Mouse (Mus musculus) right cerebral cortex, adult 18-20 months (tissue): ENCODE results near the gene Mrpl54.

Experiments used
- DNase-seq: peaks from one replicate; pipeline ENCODE4 v3.0.0; 2022; ENCODE audit warnings: mixed read lengths

Gene Mrpl54

GRCm38 (mm10) chr10:81293334-81294030, 26.7 kb upstream of the Mrpl54 start:
- DNase-seq = no peak

DNA sequence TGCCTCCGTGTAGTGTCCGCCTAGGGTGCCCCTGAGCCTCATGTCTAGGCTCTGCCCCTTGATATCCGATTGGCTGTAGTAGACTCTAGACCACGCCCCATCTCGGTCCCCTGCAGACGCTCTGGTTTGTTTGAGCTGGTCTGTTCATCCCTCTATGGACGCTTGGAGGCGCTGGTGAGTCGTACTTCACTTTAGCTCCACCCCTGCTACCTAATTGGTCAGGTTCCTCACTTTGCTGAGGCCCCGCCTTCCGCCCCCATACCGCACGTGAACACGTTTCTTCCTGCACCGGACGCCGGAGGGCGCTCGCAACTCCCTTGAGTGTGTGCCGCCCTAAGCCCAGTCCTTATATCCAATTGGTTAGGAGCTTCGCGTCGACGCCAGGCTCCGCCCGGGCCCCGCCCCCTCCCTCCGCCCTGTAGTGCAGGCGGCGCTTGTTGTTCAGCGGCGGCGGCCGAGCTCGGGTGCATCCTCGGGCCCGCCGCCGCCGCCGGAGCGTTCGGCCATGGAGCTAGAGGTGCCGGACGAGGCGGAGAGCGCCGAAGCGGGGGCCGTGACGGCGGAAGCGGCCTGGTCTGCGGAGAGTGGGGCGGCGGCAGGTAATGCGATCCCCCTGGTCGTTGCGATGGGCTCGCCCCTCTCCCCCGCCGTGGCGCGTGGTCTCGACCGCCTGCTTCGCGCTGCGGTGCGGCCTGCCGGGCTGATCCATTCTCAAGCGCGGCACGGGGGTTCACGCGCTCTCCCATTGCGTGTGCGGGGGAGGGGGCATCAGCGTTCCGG, 26.0 kb upstream of the Mrpl54 start, which contains the start of gene Pip5k1c:
Pip5k1c (plus strand) TSS at position 410 of the 780 bp plus-strand sequence.
- peak; percentile 100 for DNase-seq

GRCm38 (mm10) chr10:81291511-81292104, 24.9 kb upstream of the Mrpl54 start, which contains the start of gene Tjp3:
Tjp3 (minus strand) TSS chr10:81291581.
- DNase-seq = no peak

GRCm38 (mm10) chr10:81290698-81291460, 24.1 kb upstream of the Mrpl54 start:
- no peak for DNase-seq

DNA sequence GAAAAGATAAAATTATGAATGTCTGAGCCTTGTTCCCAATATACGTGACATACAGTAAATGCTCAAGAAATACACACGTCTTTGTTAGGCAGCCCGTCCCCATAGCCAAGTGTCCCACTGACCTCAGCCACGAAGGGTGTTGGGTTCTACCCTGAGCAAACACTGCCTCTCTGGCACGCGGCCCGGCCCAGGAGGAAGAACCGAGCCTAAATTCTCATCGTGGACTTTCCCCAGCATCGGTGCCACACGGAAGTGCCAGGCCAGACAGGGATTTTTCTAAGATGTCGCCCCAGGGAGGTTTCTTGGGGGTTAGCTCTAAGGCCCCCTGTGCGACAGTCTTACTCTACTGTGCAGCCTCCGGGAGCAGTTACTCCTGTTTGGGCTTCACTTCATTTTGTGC, 23.1 kb upstream of the Mrpl54 start:
- no peak for DNase-seq

DNA sequence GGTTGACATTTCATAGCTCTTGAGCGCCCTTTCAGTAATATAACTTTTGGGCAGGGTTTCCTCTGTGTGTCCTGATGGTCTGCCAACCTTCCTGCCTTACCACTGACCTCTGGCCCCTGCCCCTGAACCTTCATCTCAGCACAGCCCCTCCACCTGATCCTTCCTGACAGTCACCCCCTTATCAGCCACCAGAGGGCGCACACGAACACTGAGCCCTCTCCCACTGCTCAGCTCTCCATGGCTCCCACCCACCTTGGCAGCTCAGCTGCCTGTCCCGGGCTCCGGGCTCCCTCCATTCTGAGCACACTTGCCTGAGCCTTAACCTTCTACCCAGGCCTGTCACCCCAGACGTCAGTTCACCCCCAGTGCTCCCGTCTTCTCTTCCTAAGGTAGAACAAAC, 22.5 kb upstream of the Mrpl54 start:
- peak; percentile 57 for DNase-seq

- DNase-seq = no peak
These were observed 21.9 kb upstream of the Mrpl54 start for GRCm38 (mm10) chr10:81288601-81289000.

- DNase-seq = no peak
These were observed 20.9 kb upstream of the Mrpl54 start for GRCm38 (mm10) chr10:81287513-81288157.

- no peak for DNase-seq
These were observed 19.9 kb upstream of the Mrpl54 start for GRCm38 (mm10) chr10:81286586-81286985.

DNA sequence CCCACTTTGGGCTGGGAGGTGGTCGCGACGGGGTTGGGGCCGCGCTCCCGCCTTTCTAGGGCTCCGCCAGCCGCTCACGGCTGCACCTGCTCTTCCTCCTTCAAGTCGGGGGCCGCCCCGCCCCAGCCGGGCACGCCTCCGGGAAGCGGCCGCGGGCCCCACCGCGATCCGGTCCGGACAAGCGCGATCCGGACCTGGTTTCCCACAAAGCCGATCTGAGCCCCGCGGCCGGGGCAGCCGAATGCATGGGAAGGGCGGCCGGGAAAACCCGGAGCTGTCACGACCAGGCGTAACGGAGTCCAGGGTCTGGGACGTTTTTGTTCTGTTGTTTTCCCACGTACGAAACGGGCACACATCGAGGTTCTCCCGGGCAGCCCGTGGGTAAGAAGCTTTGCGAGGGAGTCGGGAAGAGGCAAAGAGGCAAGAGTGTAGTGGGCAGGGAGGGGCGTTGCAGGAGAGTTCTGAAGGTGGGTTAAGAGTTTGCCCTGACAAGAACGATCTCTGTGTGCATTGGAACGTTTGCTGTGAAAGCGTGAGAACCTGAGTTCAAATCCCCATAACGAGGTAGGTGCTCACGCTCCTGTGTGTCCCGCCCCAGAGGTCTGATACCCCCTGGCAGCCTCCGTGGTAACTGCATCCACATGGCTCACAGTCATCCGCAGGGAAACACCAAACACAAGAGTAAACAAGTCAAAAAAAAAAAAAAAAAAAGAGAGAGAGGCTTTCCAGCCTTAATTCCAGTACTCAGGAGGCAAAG, 19.1 kb upstream of the Mrpl54 start:
- DNase-seq = peak; percentile 84

- no peak for DNase-seq
These were observed 18.0 kb upstream of the Mrpl54 start for GRCm38 (mm10) chr10:81284719-81285118.

DNA sequence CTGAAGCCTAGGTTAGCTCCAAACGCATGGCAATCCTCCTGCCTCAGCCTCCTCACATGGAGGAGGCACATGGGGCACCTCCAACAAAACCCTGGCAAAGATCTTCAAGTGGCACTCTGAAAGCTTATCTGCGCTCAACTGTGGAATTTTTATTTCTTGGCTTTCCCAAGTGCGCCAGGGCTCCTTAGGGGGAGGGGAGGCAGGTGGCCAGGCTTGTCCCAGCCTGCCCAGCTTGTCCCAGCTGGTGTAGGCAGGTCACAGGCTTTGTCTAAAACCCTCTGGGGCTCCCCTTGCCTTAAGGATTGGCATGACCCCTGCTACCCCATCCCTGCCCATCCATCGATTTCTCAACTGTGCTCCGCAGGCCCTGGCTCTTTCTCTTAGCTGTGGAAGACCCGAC, 17.5 kb upstream of the Mrpl54 start:
- no peak for DNase-seq

DNA sequence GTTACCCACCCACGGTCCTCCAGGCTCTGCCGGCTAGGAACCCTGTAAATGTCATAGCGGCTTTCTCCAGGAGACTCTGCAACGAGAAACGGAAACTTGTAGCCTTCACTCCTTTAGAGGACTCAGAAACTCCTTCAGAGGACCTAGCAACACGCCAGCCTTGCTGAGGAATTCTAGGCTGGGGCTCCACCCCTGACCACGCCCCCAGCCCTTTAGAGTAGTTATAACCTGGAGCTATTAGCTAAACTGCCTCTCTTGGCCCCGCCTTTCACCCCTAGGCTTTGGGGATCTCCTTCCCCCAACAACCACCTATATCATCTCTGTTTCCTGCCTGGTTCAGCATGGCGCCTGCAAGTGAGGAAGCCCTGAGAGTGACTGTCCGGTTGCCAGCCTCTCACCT, 12.8 kb upstream of the Mrpl54 start:
- DNase-seq = no peak

GRCm38 (mm10) chr10:81277676-81278075, 10.9 kb upstream of the Mrpl54 start:
- DNase-seq = no peak

DNA sequence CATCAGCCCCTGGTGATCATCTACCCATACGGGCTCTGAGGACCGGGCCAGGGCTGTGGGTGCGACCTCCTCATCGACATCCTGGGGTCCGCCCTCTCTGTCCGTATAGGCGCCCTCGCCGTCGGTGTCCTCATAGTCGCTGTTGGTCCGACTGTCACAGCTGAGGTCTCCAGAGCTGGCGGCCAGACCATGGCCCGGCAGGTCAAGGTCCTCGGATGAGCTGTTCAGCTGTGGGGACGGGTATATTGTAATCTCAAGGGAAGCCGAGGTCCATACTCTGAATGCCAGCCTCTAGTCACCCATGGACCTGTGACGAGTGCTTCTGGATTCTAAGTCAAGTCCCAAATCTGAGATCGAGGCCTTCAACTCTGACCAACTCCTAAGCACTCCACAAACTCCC, 7.1 kb upstream of the Mrpl54 start:
- no peak for DNase-seq

DNA sequence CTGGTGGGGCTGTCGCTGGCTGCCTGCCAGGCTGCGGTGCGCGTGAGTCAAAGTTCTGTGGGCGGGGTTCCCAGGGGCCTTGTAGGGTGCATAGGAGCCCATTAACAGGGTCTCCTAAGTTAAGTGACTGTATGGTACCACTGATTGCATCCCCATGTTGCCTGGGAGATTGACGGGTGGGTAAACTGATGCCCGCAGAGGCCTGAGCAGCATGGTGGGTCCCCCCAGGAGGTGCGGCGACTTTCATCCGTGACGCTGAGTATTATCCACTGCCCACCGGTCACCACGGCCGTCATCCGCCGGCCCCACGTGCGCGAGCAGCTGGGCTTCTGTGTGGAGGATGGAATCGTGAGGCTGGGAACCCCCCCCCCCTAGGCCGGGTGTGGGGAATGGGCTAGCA, 5.6 kb upstream of the Mrpl54 start:
- DNase-seq = no peak

GRCm38 (mm10) chr10:81268643-81269412, 2.1 kb upstream of the Mrpl54 start:
- DNase-seq = no peak

DNA sequence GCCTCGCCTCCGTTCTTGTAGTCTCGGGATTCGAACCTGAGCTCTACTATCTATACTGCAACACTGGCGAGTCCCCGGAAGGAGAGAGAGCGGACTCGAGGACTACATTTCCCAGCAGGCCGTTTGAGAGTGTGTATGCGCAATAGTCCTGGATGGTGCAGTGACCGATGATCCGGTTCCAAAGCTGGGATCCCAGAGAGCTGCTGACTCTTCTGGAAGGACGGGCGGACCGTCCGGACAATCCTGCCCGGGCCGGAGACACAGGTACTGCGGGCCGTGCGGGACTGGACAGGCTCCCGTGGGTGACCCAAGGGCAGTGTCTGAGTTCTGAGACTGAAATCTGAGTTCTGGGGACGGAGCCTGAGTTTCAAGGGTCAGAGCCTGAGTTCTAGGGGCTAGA, 1.3 kb upstream of the Mrpl54 start:
- DNase-seq = peak; percentile 91

- no peak for DNase-seq
These were observed 1.2 kb downstream of the Mrpl54 start for GRCm38 (mm10) chr10:81265540-81265939.

DNA sequence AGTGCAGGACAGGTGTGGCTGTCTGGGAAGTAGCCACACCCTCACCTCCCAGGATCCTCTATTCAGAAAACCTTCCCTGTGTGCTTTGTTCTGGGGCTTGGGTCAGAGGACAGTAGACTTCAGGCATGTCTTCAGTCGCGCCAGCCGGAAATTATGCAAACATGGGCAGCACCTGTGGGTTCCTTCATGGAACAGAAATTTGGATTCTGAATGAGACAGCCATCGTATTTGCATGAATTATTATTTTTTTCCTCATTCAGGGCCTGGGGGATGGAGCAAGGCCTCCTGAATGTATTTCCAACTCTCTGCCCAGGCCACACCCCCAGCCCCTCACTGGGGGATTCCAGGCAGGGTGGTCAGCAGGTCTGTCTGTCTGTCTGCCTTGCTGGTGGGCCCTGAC, 5.7 kb downstream of the Mrpl54 start:
- DNase-seq = no peak
